Mouse (Mus musculus) spleen, adult 2 months (tissue): ENCODE data around the gene Ache.

Experiments
- CTCF ChIP-seq: fragments of 200-500 bp; IDR thresholded peaks from 2 replicates; pipeline ENCODE4 v1.5.1; 2011; ENCODE audit warnings: mild to moderate bottlenecking, inconsistent platforms; ENCODE audit not compliant: insufficient read depth, insufficient read length, insufficient replicate concordance; ENCODE audit errors: extremely low read depth
- POLR2A ChIP-seq: fragments of 200-500 bp; IDR thresholded peaks from 2 replicates; pipeline ENCODE4 v1.6.1; 2011; ENCODE audit warnings: low read depth, low read length, inconsistent platforms

GRCm38 (mm10) chr5:137315084-137315903 is 28.0 kb downstream of the Ache start:
- TF ChIP-seq CTCF = peak; percentile 41; the same call in 1 of the 2 replicates
- no peak for TF ChIP-seq POLR2A
